Mouse (Mus musculus): ENCODE results near the gene Foxj2.

DNA sequence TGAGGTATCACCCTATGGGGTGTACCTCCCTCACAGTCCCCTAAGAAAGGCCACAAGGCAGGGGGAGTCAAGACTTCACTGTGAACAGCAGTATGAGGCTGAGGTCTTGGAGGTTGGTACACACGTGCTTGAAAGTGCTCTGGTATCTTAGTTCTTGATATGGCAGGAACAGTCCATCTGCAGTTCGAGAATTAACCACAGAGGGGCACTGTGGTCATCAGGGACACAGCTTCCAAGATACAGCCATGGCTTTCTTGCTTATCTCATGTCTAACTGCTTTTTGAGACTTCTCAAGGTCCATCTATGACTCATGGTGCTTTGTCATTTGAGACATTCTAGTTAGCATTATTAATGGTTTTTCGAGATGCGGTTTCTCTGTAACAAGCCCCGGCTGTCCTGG is 15.3 kb upstream of the Foxj2 start:
- TF ChIP-seq CTCF (IDR thresholded peaks at IDR 0.05; ENCODE audit: low read depth) = peak; percentile 94
- TF ChIP-seq EP300 (IDR thresholded peaks at IDR 0.05; ENCODE audit: low read depth) = no peak
